Mouse (Mus musculus) midbrain, embryonic 14.5 days (tissue): ENCODE results near the gene Degs1. TPM values are rescaled to one million over a fixed set of nuclear protein-coding genes. Genes with fewer than 3 reads are reported as not detected.

Experiments used
- ATAC-seq: fragments of 200-750 bp; cut with Nextera tagmentation; 2 replicates; pipeline ENCODE4 v1.8.0; 2017; ENCODE audit warnings: moderate number of reproducible peaks, moderate library complexity; ENCODE audit not compliant: low FRiP score, low TSS enrichment
- DNase-seq: peaks from one replicate; pipeline ENCODE4 v3.0.0-alpha.2; 2015
- H3K27ac ChIP-seq: fragments of 300-500 bp; sonication (generic); replicated peaks from 2 replicates; pipeline ENCODE4 v1.5.1; 2014; ENCODE audit warnings: mild to moderate bottlenecking, low read depth, low read length, moderate library complexity
- H3K27me3 ChIP-seq: fragments of 300-500 bp; sonication (generic); 2 replicates; pipeline ENCODE4 v1.6.1; 2014; ENCODE audit warnings: low read length, control low read depth, mixed read lengths; ENCODE audit not compliant: control insufficient read depth, insufficient read depth
- H3K36me3 ChIP-seq: fragments of 300-500 bp; sonication (generic); 2 replicates; pipeline ENCODE4 v1.6.1; 2014; ENCODE audit warnings: low read length, control low read depth; ENCODE audit not compliant: control insufficient read depth, insufficient read depth
- H3K4me1 ChIP-seq: fragments of 300-500 bp; sonication (generic); 2 replicates; pipeline ENCODE4 v1.6.1; 2014; ENCODE audit warnings: mild to moderate bottlenecking, antibody characterized with exemption, low read length, control low read depth; ENCODE audit not compliant: control insufficient read depth, insufficient read depth
- H3K4me2 ChIP-seq: fragments of 300-500 bp; sonication (generic); 2 replicates; pipeline ENCODE4 v1.6.1; 2014; ENCODE audit warnings: mild to moderate bottlenecking, low read length, moderate library complexity
- H3K4me3 ChIP-seq: fragments of 300-500 bp; sonication (generic); replicated peaks from 2 replicates; pipeline ENCODE4 v1.5.1; 2014; ENCODE audit warnings: low read depth, low read length
- H3K9ac ChIP-seq: fragments of 300-500 bp; sonication (generic); replicated peaks from 2 replicates; pipeline ENCODE4 v1.6.1; 2014; ENCODE audit warnings: mild to moderate bottlenecking, low read length, moderate library complexity
- H3K9me3 ChIP-seq: fragments of 300-500 bp; sonication (generic); 2 replicates; pipeline ENCODE4 v1.6.1; 2016; ENCODE audit warnings: low read length, control low read depth, mixed read lengths; ENCODE audit not compliant: control insufficient read depth
- WGBS: fragments of 180-500 bp; shearing (Covaris S2); extraction: QIAGEN DNeasy Blood & Tissue Kit; methylation state at CpG from one replicate; pipeline ENCODE4 v1.1.7; 2014; 5-methylcytosine and 5-hydroxymethylcytosine counted together
- polyA plus RNA-seq: library from polyadenylated mRNA; unstranded; fragments of >200 nt; fragmentation: Nextera tagmentation; extraction: Ambion mirVana; gene quantifications from 2 replicates; pipeline ENCODE4 v1.2.1, GENCODE M21; 2014

Degs1 gene
- 67.7 and 76.8 TPM in 2 replicates for polyA plus RNA-seq

GRCm38 (mm10) chr1:182282091-182283075, at the start of gene Degs1:
Degs1 (minus strand) TSS chr1:182282804.
- peaks cover 18% of the 10 kb centered on the region for H3K36me3 ChIP-seq
- H3K27me3 ChIP-seq: no peaks in the 10 kb centered on the region; the same call in 1 of the 2 replicates
- under 1% methylated on average over 94 of the region's 94 CpGs for WGBS
- H3K4me3 ChIP-seq: peak within 1 kb of the TSS; percentile 76
- no peaks in the 10 kb centered on the region for H3K9me3 ChIP-seq
- H3K4me2 ChIP-seq: peak within 1 kb of the TSS; percentile 78
- H3K4me1 ChIP-seq: peaks cover 18% of the 10 kb centered on the region
- peak within 1 kb of the TSS; percentile 70 for H3K27ac ChIP-seq
- DNase-seq (peak; percentile 94), ATAC-seq (peak; percentile 92)
- peak within 1 kb of the TSS; percentile 86 for H3K9ac ChIP-seq

GRCm38 (mm10) chr1:182325919-182326318, 43.3 kb upstream of the Degs1 start:
- no peak for DNase-seq
- Histone ChIP-seq H3K4me1 (no peaks in the 10 kb centered on the region), H3K36me3 (peaks cover 75% of the 10 kb centered on the region), H3K27ac (no peak overlapping the region), H3K27me3 (no peaks in the 10 kb centered on the region), H3K4me2 (no peak overlapping the region), H3K9me3 (no peaks in the 10 kb centered on the region), H3K9ac (no peak overlapping the region), H3K4me3 (no peak overlapping the region)
- ATAC-seq: no peak
- WGBS: 91% methylated on average over 1 of the region's 1 CpGs

- 95% methylated on average over 7 of the region's 7 CpGs for WGBS
- no peak overlapping the region for H3K4me2 ChIP-seq
- H3K27me3 ChIP-seq: no peaks in the 10 kb centered on the region
- no peak overlapping the region for H3K9ac ChIP-seq
- no peaks in the 10 kb centered on the region for H3K9me3 ChIP-seq
- ATAC-seq (no peak), DNase-seq (no peak)
- no peak overlapping the region for H3K4me3 ChIP-seq
- H3K27ac ChIP-seq: no peak overlapping the region
- peaks cover 84% of the 10 kb centered on the region for H3K36me3 ChIP-seq
- no peaks in the 10 kb centered on the region for H3K4me1 ChIP-seq
Measured at GRCm38 (mm10) chr1:182324552-182324951, 41.9 kb upstream of the Degs1 start.

GRCm38 (mm10) chr1:182323139-182323538, 40.5 kb upstream of the Degs1 start:
- no peak overlapping the region for H3K4me3 ChIP-seq
- no peak for DNase-seq
- H3K36me3 ChIP-seq: peaks cover 86% of the 10 kb centered on the region
- no peak for ATAC-seq
- H3K4me2 ChIP-seq: no peak overlapping the region
- no peaks in the 10 kb centered on the region for H3K4me1 ChIP-seq
- H3K9ac ChIP-seq: no peak overlapping the region
- H3K9me3 ChIP-seq: no peaks in the 10 kb centered on the region
- H3K27me3 ChIP-seq: no peaks in the 10 kb centered on the region
- WGBS: 99% methylated on average over 3 of the region's 3 CpGs
- no peak overlapping the region for H3K27ac ChIP-seq

GRCm38 (mm10) chr1:182314201-182314600, 31.6 kb upstream of the Degs1 start:
- no peaks in the 10 kb centered on the region for H3K4me1 ChIP-seq
- H3K9ac ChIP-seq: no peak overlapping the region
- ATAC-seq: no peak
- H3K9me3 ChIP-seq: peaks cover 4% of the 10 kb centered on the region; the same call in 1 of the 2 replicates
- peaks cover 57% of the 10 kb centered on the region for H3K36me3 ChIP-seq
- H3K4me2 ChIP-seq: no peak overlapping the region
- H3K27ac ChIP-seq: no peak overlapping the region
- WGBS: 95% methylated on average over 5 of the region's 5 CpGs
- no peaks in the 10 kb centered on the region for H3K27me3 ChIP-seq
- no peak for DNase-seq
- H3K4me3 ChIP-seq: no peak overlapping the region

GRCm38 (mm10) chr1:182313181-182313580, 30.6 kb upstream of the Degs1 start:
- WGBS: 95% methylated on average over 8 of the region's 8 CpGs
- peaks cover 47% of the 10 kb centered on the region for H3K36me3 ChIP-seq
- H3K4me2 ChIP-seq: no peak overlapping the region
- ATAC-seq: no peak
- H3K4me3 ChIP-seq: no peak overlapping the region
- no peaks in the 10 kb centered on the region for H3K27me3 ChIP-seq
- H3K4me1 ChIP-seq: no peaks in the 10 kb centered on the region
- DNase-seq: no peak
- no peak overlapping the region for H3K9ac ChIP-seq
- peaks cover 4% of the 10 kb centered on the region; the same call in 1 of the 2 replicates for H3K9me3 ChIP-seq
- H3K27ac ChIP-seq: no peak overlapping the region

- 98% methylated on average over 5 of the region's 5 CpGs for WGBS
- H3K36me3 ChIP-seq: peaks cover 29% of the 10 kb centered on the region
Measured at GRCm38 (mm10) chr1:182311376-182311775, 28.8 kb upstream of the Degs1 start.

GRCm38 (mm10) chr1:182310316-182310715, 27.7 kb upstream of the Degs1 start:
- Histone ChIP-seq H3K9me3 (peaks cover 4% of the 10 kb centered on the region; the same call in 1 of the 2 replicates), H3K4me2 (no peak overlapping the region), H3K9ac (no peak overlapping the region), H3K27ac (no peak overlapping the region), H3K36me3 (peaks cover 20% of the 10 kb centered on the region), H3K4me3 (no peak overlapping the region), H3K4me1 (no peaks in the 10 kb centered on the region), H3K27me3 (no peaks in the 10 kb centered on the region)
- ATAC-seq (no peak), DNase-seq (no peak)
- whole genome bisulfite sequencing: 91% methylated on average over 2 of the region's 2 CpGs

More at GRCm38 (mm10) chr1:182311376-182311775, 28.8 kb upstream of the Degs1 start:
- Histone ChIP-seq H3K9ac (no peak overlapping the region), H3K9me3 (peaks cover 4% of the 10 kb centered on the region; the same call in 1 of the 2 replicates), H3K27me3 (no peaks in the 10 kb centered on the region), H3K4me2 (no peak overlapping the region), H3K27ac (no peak overlapping the region), H3K4me3 (no peak overlapping the region), H3K4me1 (no peaks in the 10 kb centered on the region)
- ATAC-seq (no peak), DNase-seq (no peak)
